Mouse (Mus musculus) thymus, postnatal 4 days (tissue): Measurements from ENCODE around the gene Ackr3.

Experiments used
- DNase-seq: peaks from one replicate; pipeline ENCODE4 v3.0.0; 2021

The Ackr3 gene

GRCm38 (mm10) chr1:90231591-90232490, 28.1 kb downstream of the Ackr3 start:
- no peak for DNase-seq

- no peak for DNase-seq
Measured at GRCm38 (mm10) chr1:90232491-90232885, 28.7 kb downstream of the Ackr3 start.

- DNase-seq = no peak
Measured at GRCm38 (mm10) chr1:90234620-90235054, 30.9 kb downstream of the Ackr3 start.

GRCm38 (mm10) chr1:90236640-90237039, 32.9 kb downstream of the Ackr3 start:
- DNase-seq = no peak

- DNase-seq = no peak
Measured at GRCm38 (mm10) chr1:90238095-90238888, 34.5 kb downstream of the Ackr3 start.

- no peak for DNase-seq
Measured at GRCm38 (mm10) chr1:90239336-90240225, 35.8 kb downstream of the Ackr3 start.

GRCm38 (mm10) chr1:90240287-90240686, 36.5 kb downstream of the Ackr3 start:
- no peak for DNase-seq

- DNase-seq = no peak
Measured at GRCm38 (mm10) chr1:90242444-90242989, 38.7 kb downstream of the Ackr3 start.

- no peak for DNase-seq
Measured at GRCm38 (mm10) chr1:90244537-90244936, 40.8 kb downstream of the Ackr3 start.

- no peak for DNase-seq
Measured at GRCm38 (mm10) chr1:90245533-90245932, 41.8 kb downstream of the Ackr3 start.

GRCm38 (mm10) chr1:90246035-90246434, 42.3 kb downstream of the Ackr3 start:
- no peak for DNase-seq

- DNase-seq = no peak
Measured at GRCm38 (mm10) chr1:90246800-90247199, 43.0 kb downstream of the Ackr3 start.

GRCm38 (mm10) chr1:90247234-90247633, 43.5 kb downstream of the Ackr3 start:
- no peak for DNase-seq

- DNase-seq = no peak
Measured at GRCm38 (mm10) chr1:90247756-90248541, 44.2 kb downstream of the Ackr3 start.

GRCm38 (mm10) chr1:90248966-90249735, 45.4 kb downstream of the Ackr3 start:
- no peak for DNase-seq

- DNase-seq = no peak
Measured at GRCm38 (mm10) chr1:90250419-90250818, 46.6 kb downstream of the Ackr3 start.

- DNase-seq = no peak
Measured at GRCm38 (mm10) chr1:90251156-90251555, 47.4 kb downstream of the Ackr3 start.

GRCm38 (mm10) chr1:90253465-90253864, 49.7 kb downstream of the Ackr3 start:
- DNase-seq = no peak

- DNase-seq = no peak
Measured at GRCm38 (mm10) chr1:90258253-90258887, 54.6 kb downstream of the Ackr3 start.
